Mouse (Mus musculus) forebrain, embryonic 16.5 days (tissue): ENCODE measurements at regions not wholly inside any gene's neighbourhood (a gene's known extent, or its start where the extent isn't known, plus 50 kb on each side); places are given as distances from the start of the nearest gene placed in this dataset.

Experiments
- ATAC-seq: fragments of 200-750 bp; cut with Nextera tagmentation; 2 replicates; pipeline ENCODE4 v1.8.0; 2017; ENCODE audit warnings: mild to moderate bottlenecking, moderate library complexity
- H3K27ac ChIP-seq: fragments of 300-500 bp; sonication (generic); 2 replicates; pipeline ENCODE4 v1.5.1; 2014; ENCODE audit warnings: low read length, control low read depth
- H3K27me3 ChIP-seq: fragments of 300-500 bp; sonication (generic); replicated peaks from 2 replicates; pipeline ENCODE4 v1.6.1; 2014; ENCODE audit warnings: low read length; ENCODE audit not compliant: control insufficient read depth, insufficient read depth
- H3K36me3 ChIP-seq: fragments of 300-500 bp; sonication (generic); 2 replicates; pipeline ENCODE4 v1.6.1; 2014; ENCODE audit not compliant: control insufficient read depth, insufficient read depth
- H3K4me1 ChIP-seq: fragments of 300-500 bp; sonication (generic); replicated peaks from 2 replicates; pipeline ENCODE4 v1.6.1; 2014; ENCODE audit warnings: low read length; ENCODE audit not compliant: control insufficient read depth, insufficient read depth
- H3K4me2 ChIP-seq: fragments of 300-500 bp; sonication (generic); 2 replicates; pipeline ENCODE4 v1.6.1; 2014; ENCODE audit warnings: mild to moderate bottlenecking, low read length, control low read depth
- H3K4me3 ChIP-seq: fragments of 300-500 bp; sonication (generic); replicated peaks from 2 replicates; pipeline ENCODE4 v1.5.1; 2014; ENCODE audit warnings: mild to moderate bottlenecking, low read length, control low read depth
- H3K9ac ChIP-seq: fragments of 300-500 bp; sonication (generic); replicated peaks from 2 replicates; pipeline ENCODE4 v1.6.1; 2014; ENCODE audit warnings: low read depth, low read length, control low read depth
- H3K9me3 ChIP-seq: fragments of 300-500 bp; sonication (generic); 2 replicates; pipeline ENCODE4 v1.6.1; 2016; ENCODE audit warnings: low read length; ENCODE audit not compliant: control insufficient read depth
- WGBS: fragments of 180-500 bp; shearing (Covaris S2); extraction: QIAGEN DNeasy Blood & Tissue Kit; methylation state at CpG from one replicate; pipeline ENCODE4 v1.1.7; 2014; 5-methylcytosine and 5-hydroxymethylcytosine counted together

DNA sequence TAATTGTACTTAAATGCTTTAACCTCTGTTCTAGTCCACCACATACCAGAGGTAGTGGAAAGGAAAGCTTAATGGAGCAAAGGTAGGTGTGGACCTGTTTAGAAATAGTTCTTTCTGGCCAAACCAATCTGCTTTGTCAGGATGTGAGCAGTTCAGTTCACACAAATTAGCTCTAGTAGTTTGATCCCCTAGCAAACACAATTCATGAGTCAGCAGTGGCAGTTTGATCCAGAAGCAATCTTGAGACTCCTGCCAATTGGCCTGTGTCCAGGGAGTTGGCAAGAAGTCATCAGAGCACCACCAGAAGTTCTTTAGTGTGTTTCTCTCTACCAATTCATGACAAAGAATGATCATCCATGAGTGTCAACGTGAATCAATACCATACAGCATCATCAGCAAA lies 195.0 kb upstream of the Ptchd4 start:
- 85% methylated on average over 1 of the region's 1 CpGs for WGBS
- no peak overlapping the region for H3K4me3 ChIP-seq
- no peaks in the 10 kb centered on the region for H3K36me3 ChIP-seq
- no peaks in the 10 kb centered on the region for H3K9me3 ChIP-seq
- no peak overlapping the region for H3K4me2 ChIP-seq
- H3K4me1 ChIP-seq = no peaks in the 10 kb centered on the region
- ATAC-seq = no peak
- H3K27ac ChIP-seq = no peak overlapping the region
- no peak overlapping the region for H3K9ac ChIP-seq
- no peaks in the 10 kb centered on the region for H3K27me3 ChIP-seq

DNA sequence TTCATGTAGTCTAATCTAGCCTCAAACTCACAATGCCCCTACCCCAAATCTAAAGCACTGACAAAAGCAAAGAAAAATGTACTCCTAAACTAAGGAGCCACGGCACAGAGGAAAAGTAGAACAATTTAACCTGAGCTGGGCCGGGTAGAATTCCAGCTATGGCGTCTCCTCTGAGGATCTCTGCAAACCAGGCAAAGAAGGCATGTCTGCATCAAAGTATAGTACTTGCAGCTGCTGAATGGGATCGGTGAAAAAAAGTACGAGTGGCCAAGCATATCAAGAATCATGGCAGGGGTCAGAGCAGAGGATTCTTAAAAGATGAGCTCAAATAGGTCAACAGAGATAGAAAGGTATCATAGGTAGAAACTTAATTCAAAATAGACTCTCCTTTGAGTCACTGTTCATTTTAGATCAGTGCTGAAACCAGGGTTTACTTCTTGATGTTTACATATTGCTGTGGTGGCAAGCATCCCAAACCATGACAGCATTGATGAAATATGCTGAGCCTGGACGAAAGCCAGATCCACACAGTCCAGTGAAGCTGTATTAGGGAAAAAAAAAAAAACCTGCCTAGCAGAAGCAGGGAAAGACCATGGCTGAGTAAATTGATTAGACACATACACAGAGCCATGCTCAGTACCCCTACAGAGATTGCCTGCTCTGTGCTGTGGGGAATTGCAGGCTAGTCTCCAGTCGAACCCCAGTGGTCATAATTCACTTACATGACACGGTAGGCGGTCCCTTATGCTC lies 189.1 kb upstream of the Ptchd4 start:
- Histone ChIP-seq H3K9ac (no peak overlapping the region), H3K4me2 (no peak overlapping the region), H3K4me1 (0 out of 2 replicates have a peak, but pooled peaks cover 2% of the 10 kb centered on the region), H3K27me3 (no peaks in the 10 kb centered on the region), H3K36me3 (no peaks in the 10 kb centered on the region), H3K9me3 (no peaks in the 10 kb centered on the region), H3K27ac (no peak overlapping the region), H3K4me3 (no peak overlapping the region)
- ATAC-seq = peak; percentile 78
- 73% methylated on average over 9 of the region's 9 CpGs for WGBS

DNA sequence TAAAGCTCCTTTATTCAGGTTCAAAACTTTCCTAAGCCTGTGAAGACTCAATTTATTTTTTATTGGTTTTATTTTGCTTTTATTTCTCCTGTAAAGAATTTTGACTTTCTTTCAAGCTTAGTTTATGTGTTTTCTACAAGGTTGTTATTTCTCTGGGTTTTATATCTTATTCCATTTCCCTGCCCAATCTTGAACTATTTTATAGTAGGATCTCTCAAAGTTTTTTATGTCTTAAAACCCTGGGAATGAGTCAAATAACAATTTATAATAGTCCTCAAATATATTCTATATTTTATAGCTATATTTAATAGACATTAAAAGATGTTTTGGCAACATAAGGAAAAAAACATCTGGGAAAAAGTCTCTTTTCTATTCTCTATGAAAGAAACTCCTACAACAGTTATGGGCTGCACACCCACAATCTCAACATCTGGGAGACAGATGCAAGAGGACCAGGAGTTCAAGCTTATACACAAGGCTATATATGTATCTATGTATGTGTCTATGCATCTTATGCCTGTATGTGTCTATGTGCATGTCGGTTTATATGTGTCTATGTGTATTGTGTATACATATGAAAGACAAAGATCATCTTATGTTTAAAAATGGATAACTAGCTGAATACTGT lies 146.2 kb upstream of the Ptchd4 start:
- H3K9ac ChIP-seq = no peak overlapping the region
- H3K9me3 ChIP-seq = no peaks in the 10 kb centered on the region
- H3K27me3 ChIP-seq = no peaks in the 10 kb centered on the region
- no peaks in the 10 kb centered on the region for H3K36me3 ChIP-seq
- WGBS = 94% methylated on average over 1 of the region's 1 CpGs
- no peaks in the 10 kb centered on the region for H3K4me1 ChIP-seq
- no peak for ATAC-seq
- no peak overlapping the region for H3K27ac ChIP-seq
- no peak overlapping the region for H3K4me2 ChIP-seq
- no peak overlapping the region for H3K4me3 ChIP-seq

DNA sequence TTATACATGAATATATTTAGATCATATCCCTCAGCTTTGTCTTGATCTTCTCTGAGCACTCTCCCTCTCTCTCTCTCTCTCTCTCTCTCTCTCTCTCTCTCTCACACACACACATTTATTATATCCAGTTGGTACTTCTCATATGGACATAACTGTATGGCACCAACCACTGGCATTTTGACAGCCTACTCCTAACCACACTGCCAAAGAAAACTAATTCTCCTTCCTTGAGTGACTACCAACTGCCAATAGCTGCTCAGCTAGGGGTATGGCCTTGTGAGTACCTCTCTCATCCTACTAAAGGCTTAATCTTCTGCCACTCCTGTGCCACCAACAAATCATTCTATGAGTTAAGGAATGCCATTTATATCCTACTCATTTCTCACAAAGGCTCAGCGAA lies 127.2 kb upstream of the Ptchd4 start:
- Histone ChIP-seq H3K4me2 (no peak overlapping the region), H3K27me3 (no peaks in the 10 kb centered on the region), H3K4me1 (no peaks in the 10 kb centered on the region), H3K27ac (no peak overlapping the region), H3K9me3 (no peaks in the 10 kb centered on the region), H3K9ac (no peak overlapping the region), H3K36me3 (no peaks in the 10 kb centered on the region), H3K4me3 (no peak overlapping the region)
- 96% methylated on average over 1 of the region's 1 CpGs for WGBS
- no peak for ATAC-seq

DNA sequence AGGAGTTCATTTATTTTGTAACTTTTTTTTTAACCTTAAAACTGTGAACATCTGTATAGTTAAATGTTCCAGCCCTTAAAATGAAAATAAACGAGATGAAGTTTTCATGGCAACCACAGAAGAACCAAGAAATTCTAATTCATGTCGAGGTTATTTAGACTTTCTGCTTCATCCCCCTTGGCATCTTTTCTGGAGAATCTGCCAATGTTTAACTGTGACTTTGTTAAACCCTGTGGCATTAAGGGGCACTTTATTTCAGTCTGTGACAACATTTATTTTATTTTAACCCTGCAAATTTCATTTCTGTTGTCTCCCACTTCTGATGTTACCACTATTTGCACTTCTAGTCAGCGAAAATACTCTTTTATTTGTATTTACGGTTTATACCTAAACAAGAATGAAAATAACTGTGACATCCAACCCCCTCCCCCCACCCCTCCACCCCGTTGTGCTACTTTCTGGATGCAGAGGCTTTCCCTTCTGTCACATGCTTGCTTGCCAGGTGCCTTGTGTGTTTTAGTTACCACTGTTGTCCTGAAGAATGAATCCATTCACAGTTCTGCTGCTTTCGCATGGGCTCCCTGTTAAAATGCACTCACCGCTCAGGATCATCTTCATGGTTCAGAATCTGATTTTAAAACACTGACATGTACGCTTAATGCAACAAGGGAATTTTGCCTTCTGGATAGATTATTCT lies 125.4 kb upstream of the Ptchd4 start:
- Histone ChIP-seq H3K27me3 (no peaks in the 10 kb centered on the region), H3K4me2 (no peak overlapping the region), H3K36me3 (no peaks in the 10 kb centered on the region), H3K4me1 (no peaks in the 10 kb centered on the region), H3K27ac (no peak overlapping the region), H3K4me3 (no peak overlapping the region), H3K9ac (no peak overlapping the region), H3K9me3 (no peaks in the 10 kb centered on the region)
- peak; percentile 58; the same call in 1 of the 2 replicates for ATAC-seq
- WGBS = 66% methylated on average over 8 of the region's 8 CpGs
